In the genomic region with DNA sequence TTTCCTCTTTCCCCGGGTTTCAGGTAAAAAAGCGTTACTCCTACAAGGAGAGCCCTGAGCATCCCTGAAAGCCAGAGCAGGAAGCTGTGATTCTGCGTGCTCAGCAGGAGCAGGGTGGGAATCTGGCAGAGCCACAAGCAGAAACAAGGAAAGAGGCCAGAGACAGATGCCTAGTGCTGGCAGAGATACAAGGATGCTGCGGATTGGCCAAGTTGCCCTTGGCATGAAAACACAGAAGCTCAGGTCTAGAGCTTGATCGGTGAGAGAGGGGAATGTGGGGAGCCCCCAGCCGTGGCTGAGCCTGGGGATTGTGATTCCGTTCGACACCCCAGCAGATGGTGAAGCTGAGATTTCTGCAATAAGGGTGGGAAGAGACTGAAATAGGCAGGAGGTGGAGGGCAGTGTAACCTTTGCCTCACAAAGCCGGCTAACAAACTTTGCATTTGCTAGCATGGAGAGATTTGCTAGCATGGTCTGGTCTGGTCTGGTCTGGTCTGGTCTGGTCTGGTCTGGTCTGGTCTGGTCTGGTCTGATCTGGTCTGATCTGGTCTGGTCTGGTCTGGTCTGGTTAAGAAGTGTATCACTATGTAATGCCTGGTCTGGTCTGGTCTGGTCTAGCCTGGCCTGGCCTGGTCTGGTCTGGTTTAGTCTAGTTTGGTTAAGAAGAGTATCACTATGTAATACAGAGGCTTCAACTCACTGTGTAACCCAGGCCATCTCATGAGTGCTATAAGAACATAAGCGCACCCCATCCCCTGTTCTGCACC, we compare ENCODE assay signal across 9 mouse cellular contexts. TPM values are rescaled to one million over a fixed set of nuclear protein-coding genes. Genes with fewer than 3 reads are reported as not detected.
DNase-seq lines count a peak whose midpoint lies in the region; ATAC-seq lines count a peak whose summit lies in the region.
"Had no signal": no experiment of that assay in that cellular context is flagged by ENCODE, and none has a peak within 500 bp of the region (broad histone marks: within the 10 kb centered on the region; RNA-seq: fewer than 3 reads in every experiment).

No protein-coding gene starts in this region.

- H3K4me2 ChIP-seq in neural tube, embryonic 13.5 days: no peak overlapping the region
- no peak overlapping the region for H3K4me2 ChIP-seq in forebrain, embryonic 14.5 days (ENCODE audit: low read length)
- H3K4me2 ChIP-seq: limb, embryonic 15.5 days had no signal

- H3K36me3 ChIP-seq in neural tube, embryonic 13.5 days: no peaks in the 10 kb centered on the region
- no peaks in the 10 kb centered on the region for H3K36me3 ChIP-seq in forebrain, embryonic 14.5 days (ENCODE audit: control insufficient read depth, insufficient read depth, low read length)
- H3K36me3 ChIP-seq: limb, embryonic 15.5 days had no signal

- no peak for DNase-seq in neural tube, embryonic 10.5 days (ENCODE audit: extremely low spot score, low spot score)
- peak; percentile 90 for DNase-seq in forebrain, embryonic 14.5 days (ENCODE audit: low spot score)
- peak; percentile 41 to 67 for DNase-seq in left cerebral cortex, adult 18-20 months (ENCODE audit: low spot score in 2 of 2)
- no peak for DNase-seq in spleen, postnatal 36 days (ENCODE audit: low spot score in 2 of 2)
- DNase-seq in kidney, adult 9 months: no peak
- no peak for DNase-seq in thymus, postnatal 25 days

- 58% methylated on average over 10 of the region's 10 CpGs for WGBS in neural tube, embryonic 13.5 days
- WGBS in forebrain, embryonic 14.5 days: 43% methylated on average over 10 of the region's 10 CpGs

- H3K4me3 ChIP-seq in neural tube, embryonic 13.5 days: no peak overlapping the region
- no peak overlapping the region for H3K4me3 ChIP-seq in forebrain, embryonic 14.5 days (ENCODE audit: low read depth, low read length)
- H3K4me3 ChIP-seq: erythroblast, embryonic 14.5 days; limb, embryonic 15.5 days had no signal

- H3K9me3 ChIP-seq in neural tube, embryonic 13.5 days: no peaks in the 10 kb centered on the region
- no peaks in the 10 kb centered on the region for H3K9me3 ChIP-seq in forebrain, embryonic 14.5 days (replicated peaks; ENCODE audit: control insufficient read depth, low read length)
- H3K9me3 ChIP-seq: limb, embryonic 15.5 days had no signal

- H3K27me3 ChIP-seq in neural tube, embryonic 13.5 days: no peaks in the 10 kb centered on the region
- H3K27me3 ChIP-seq in forebrain, embryonic 14.5 days (replicated peaks; ENCODE audit: control insufficient read depth, insufficient read depth, low read length): no peaks in the 10 kb centered on the region
- H3K27me3 ChIP-seq: limb, embryonic 15.5 days had no signal

- peaks cover 45% of the 10 kb centered on the region for H3K4me1 ChIP-seq in neural tube, embryonic 13.5 days (replicated peaks)
- peaks cover 21% of the 10 kb centered on the region for H3K4me1 ChIP-seq in forebrain, embryonic 14.5 days (ENCODE audit: control insufficient read depth, insufficient read depth, low read length)

- no peak overlapping the region for H3K9ac ChIP-seq in neural tube, embryonic 13.5 days
- H3K9ac ChIP-seq in forebrain, embryonic 14.5 days (ENCODE audit: low read length): no peak overlapping the region
- H3K9ac ChIP-seq: limb, embryonic 15.5 days had no signal

- ATAC-seq in neural tube, embryonic 13.5 days (ENCODE audit: low read depth): no peak
- ATAC-seq in forebrain, embryonic 14.5 days: peak; percentile 74

- peak overlapping the region; percentile 78 for H3K27ac ChIP-seq in neural tube, embryonic 13.5 days (replicated peaks)
- H3K27ac ChIP-seq in forebrain, embryonic 14.5 days (ENCODE audit: low read depth, low read length): peak overlapping the region; percentile 71
- H3K27ac ChIP-seq: limb, embryonic 15.5 days had no signal

RNA-seq across cellular contexts. Expression of gene Gsg1l, which starts 50.4 kb away (rescaled TPM):
- 11.1 and 14.2 TPM in 2 replicates for polyA plus RNA-seq in neural tube, embryonic 13.5 days (2015; fragmentation: Nextera tagmentation; extraction: Ambion mirVana)
- 5.0 TPM in 2 replicates for polyA plus RNA-seq in forebrain, embryonic 14.5 days (2014; fragmentation: Nextera tagmentation; extraction: Ambion mirVana)
- total RNA-seq in left cerebral cortex, adult 18-20 months (2021): 10 to 100 TPM; 65.7 to 75.3 TPM
- polyA plus RNA-seq: erythroblast, embryonic 14.5 days had no signal

Comparison
In these comparisons a context has a peak if more than half of its experiments do, and no peak if none do; other contexts are left out.
1. DNase-seq: peak in forebrain, embryonic 14.5 days (single experiment) and left cerebral cortex, adult 18-20 months (2 of 2); none in neural tube, embryonic 10.5 days (single experiment), spleen, postnatal 36 days (0 of 2), kidney, adult 9 months (single experiment) and thymus, postnatal 25 days (single experiment).